Mouse (Mus musculus) forebrain, embryonic 11.5 days (tissue): Measurements from ENCODE around the gene Cbx8. TPM values are rescaled to one million over a fixed set of nuclear protein-coding genes. Genes with fewer than 3 reads are reported as not detected.

Experiments used
- ATAC-seq: fragments of 200-750 bp; cut with Nextera tagmentation; replicated peaks from 2 replicates; pipeline ENCODE4 v1.8.0; 2017; ENCODE audit warnings: moderate TSS enrichment; ENCODE audit not compliant: low FRiP score
- DNase-seq: peaks from one replicate; pipeline ENCODE4 v3.0.0-alpha.2; 2017; ENCODE audit warnings: low spot score
- H3K27ac ChIP-seq: fragments of 300-500 bp; sonication (generic); 2 replicates; pipeline ENCODE4 v1.5.1; 2014; ENCODE audit warnings: low read depth, low read length
- H3K27me3 ChIP-seq: fragments of 300-500 bp; sonication (generic); 2 replicates; pipeline ENCODE4 v1.6.1; 2014; ENCODE audit warnings: mild to moderate bottlenecking, low read length, mixed read lengths; ENCODE audit not compliant: control insufficient read depth, insufficient read depth
- H3K36me3 ChIP-seq: fragments of 300-500 bp; sonication (generic); 2 replicates; pipeline ENCODE4 v1.6.1; 2014; ENCODE audit warnings: mild to moderate bottlenecking, low read length, moderate library complexity, mixed read lengths; ENCODE audit not compliant: control insufficient read depth, insufficient read depth
- H3K4me1 ChIP-seq: fragments of 300-500 bp; sonication (generic); replicated peaks from 2 replicates; pipeline ENCODE4 v1.6.1; 2014; ENCODE audit warnings: low read length, mixed read lengths; ENCODE audit not compliant: control insufficient read depth, insufficient read depth
- H3K4me2 ChIP-seq: fragments of 300-500 bp; sonication (generic); 2 replicates; pipeline ENCODE4 v1.6.1; 2014; ENCODE audit warnings: low read depth, mild to moderate bottlenecking, low read length, moderate library complexity, mixed read lengths; ENCODE audit not compliant: severe bottlenecking
- H3K4me3 ChIP-seq: fragments of 300-500 bp; sonication (generic); 2 replicates; pipeline ENCODE4 v1.5.1; 2014; ENCODE audit warnings: low read depth, low read length
- H3K9ac ChIP-seq: fragments of 300-500 bp; sonication (generic); 2 replicates; pipeline ENCODE4 v1.6.1; 2014; ENCODE audit warnings: low read length
- H3K9me3 ChIP-seq: fragments of 300-500 bp; sonication (generic); 2 replicates; pipeline ENCODE4 v1.6.1; 2016; ENCODE audit warnings: low read length, mixed read lengths; ENCODE audit not compliant: control insufficient read depth
- WGBS: fragments of 180-500 bp; shearing (Covaris S2); extraction: QIAGEN DNeasy Blood & Tissue Kit; methylation state at CpG from one replicate; pipeline ENCODE4 v1.1.7; 2014; 5-methylcytosine and 5-hydroxymethylcytosine counted together
- polyA plus RNA-seq: library from polyadenylated mRNA; unstranded; fragments of >200 nt; fragmentation: Nextera tagmentation; extraction: Ambion mirVana; gene quantifications from 2 replicates; pipeline ENCODE4 v1.2.1, GENCODE M21; 2014

The Cbx8 gene
- polyA plus RNA-seq, 1 experiment from 2014 or later = 11.2 TPM

DNA sequence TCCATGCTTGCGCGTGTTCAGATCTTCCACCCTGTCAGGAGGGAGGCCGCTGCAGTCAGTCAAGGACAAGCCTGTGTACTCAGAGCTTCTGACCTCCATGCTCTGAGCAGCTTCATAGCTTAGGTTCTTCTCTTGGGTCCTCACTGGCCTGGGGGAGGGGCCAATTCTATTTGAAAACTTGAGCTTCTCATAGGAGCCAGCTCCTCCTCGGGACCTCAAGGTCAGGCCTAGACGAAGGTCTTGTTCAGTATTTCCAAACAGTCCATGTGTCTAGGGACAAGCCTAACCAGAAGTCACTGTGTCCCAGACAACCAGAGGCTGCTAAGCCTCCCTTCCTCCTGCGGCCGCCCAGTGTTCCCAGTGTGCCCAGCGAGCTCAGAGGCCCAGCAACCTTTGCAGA, 26.1 kb upstream of the Cbx8 start:
- H3K4me2 ChIP-seq = no peak overlapping the region
- H3K9ac ChIP-seq = no peak overlapping the region
- no peaks in the 10 kb centered on the region for H3K36me3 ChIP-seq
- ATAC-seq (no peak), DNase-seq (no peak)
- no peak overlapping the region for H3K4me3 ChIP-seq
- no peaks in the 10 kb centered on the region for H3K4me1 ChIP-seq
- peaks cover 3% of the 10 kb centered on the region for H3K27me3 ChIP-seq
- no peak overlapping the region for H3K27ac ChIP-seq
- 78% methylated on average over 8 of the region's 8 CpGs for WGBS
- H3K9me3 ChIP-seq = no peaks in the 10 kb centered on the region

DNA sequence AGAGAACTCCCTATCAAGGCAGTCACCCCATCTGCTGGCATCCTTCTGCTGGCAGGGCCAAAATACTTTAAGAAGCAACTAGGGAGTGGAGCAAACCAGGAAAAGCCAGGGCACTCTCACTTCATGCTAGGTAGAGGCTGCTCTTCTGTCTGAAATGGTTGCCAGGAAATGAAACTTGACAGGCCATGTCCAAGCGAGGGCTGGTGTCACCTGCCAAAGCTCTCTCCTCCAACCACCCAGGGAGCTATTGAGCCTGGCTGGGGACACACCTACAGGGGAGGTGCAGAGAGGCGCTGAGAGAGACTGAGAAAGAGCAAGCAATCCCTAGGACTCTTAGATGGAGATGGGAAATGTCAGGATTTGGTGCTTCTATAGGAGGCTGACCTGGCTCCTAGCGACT, 18.5 kb upstream of the Cbx8 start:
- no peak overlapping the region for H3K4me2 ChIP-seq
- no peaks in the 10 kb centered on the region for H3K36me3 ChIP-seq
- peaks cover 60% of the 10 kb centered on the region for H3K27me3 ChIP-seq
- no peaks in the 10 kb centered on the region for H3K9me3 ChIP-seq
- H3K27ac ChIP-seq = no peak overlapping the region
- peaks cover 20% of the 10 kb centered on the region for H3K4me1 ChIP-seq
- no peak overlapping the region for H3K4me3 ChIP-seq
- no peak for ATAC-seq
- H3K9ac ChIP-seq = no peak overlapping the region
- WGBS = 2% methylated on average over 3 of the region's 3 CpGs
- no peak for DNase-seq

DNA sequence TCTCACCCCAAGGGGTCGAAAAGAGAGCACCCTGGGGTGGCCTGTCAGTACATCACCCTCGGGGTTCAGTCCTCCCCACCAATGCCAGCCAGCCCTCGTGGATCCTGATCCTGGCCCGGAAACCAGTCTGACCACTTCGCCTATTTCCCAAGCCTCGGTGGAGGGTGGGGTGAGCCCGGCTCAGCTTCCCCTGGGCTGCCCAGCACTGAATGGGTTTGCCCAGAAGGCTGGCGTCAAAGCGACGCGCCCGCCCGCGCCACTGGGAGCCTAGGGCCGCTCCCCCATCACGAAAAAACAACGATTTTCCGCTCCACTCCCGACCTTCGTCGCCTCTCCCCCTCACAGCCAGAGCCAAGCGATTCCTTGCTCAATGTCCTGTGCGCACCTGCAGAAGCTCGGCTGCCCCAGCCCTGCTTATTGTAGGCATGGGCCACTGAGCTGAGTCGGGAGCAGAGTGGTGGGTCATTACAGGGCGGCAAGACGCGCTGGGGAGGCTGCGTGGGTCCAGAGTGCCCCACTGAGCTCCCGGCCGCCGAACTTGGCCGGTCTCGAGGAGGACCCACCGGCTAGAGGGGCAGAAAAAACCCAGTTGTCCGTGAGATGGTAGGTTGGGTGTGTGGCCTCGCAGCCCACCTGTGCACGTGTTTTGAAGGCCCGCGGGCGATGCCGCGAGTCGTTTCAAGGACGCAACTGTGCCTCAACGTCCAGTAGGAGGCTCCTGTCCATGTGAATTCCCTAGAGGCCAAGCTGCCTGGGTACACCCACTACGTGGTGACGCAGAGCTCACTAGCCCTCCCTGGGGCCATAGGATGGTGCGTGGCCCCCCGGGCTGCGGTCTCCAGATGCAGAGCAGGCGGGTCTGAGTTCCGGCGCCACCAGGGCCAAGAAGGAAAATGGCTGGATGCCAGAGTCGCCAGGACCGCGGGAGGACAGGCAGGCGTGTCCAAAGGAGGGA, 17.5 kb upstream of the Cbx8 start:
- no peak for ATAC-seq
- no peaks in the 10 kb centered on the region for H3K9me3 ChIP-seq
- peak overlapping the region; percentile 31; the same call in 1 of the 2 replicates for H3K4me2 ChIP-seq
- no peak overlapping the region for H3K27ac ChIP-seq
- peaks cover 66% of the 10 kb centered on the region for H3K27me3 ChIP-seq
- H3K9ac ChIP-seq = no peak overlapping the region
- WGBS = 3% methylated on average over 58 of the region's 58 CpGs
- peak; percentile 67 for DNase-seq
- H3K36me3 ChIP-seq = no peaks in the 10 kb centered on the region
- peaks cover 26% of the 10 kb centered on the region for H3K4me1 ChIP-seq
- peak overlapping the region; percentile 15 for H3K4me3 ChIP-seq

DNA sequence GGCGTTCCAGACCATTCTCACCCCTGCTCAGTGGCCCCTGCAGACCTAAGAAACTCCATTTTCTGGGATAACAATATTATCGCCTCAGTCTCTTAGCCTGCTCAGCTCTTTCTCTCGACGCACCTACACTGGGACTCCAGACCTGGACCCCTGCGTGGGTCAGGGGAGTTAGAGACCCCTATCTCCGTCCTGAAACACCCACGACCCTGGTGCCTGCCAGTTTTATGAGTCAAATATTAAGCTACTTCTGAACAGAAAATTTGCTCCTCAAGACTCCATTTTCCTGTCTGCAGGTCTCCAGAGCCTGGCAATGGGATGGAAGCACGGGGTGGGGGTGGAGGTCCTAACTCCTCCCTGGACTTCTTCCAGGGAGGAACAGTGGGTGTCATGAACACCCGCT, 16.5 kb upstream of the Cbx8 start:
- Histone ChIP-seq H3K9me3 (no peaks in the 10 kb centered on the region), H3K27ac (no peak overlapping the region), H3K4me1 (peaks cover 35% of the 10 kb centered on the region), H3K36me3 (no peaks in the 10 kb centered on the region), H3K4me2 (peak overlapping the region; percentile 98), H3K9ac (peak overlapping the region; percentile 98), H3K27me3 (peaks cover 73% of the 10 kb centered on the region), H3K4me3 (peak overlapping the region; percentile 52)
- no peak for ATAC-seq
- 2% methylated on average over 9 of the region's 9 CpGs for WGBS
- peak; percentile 59 for DNase-seq

DNA sequence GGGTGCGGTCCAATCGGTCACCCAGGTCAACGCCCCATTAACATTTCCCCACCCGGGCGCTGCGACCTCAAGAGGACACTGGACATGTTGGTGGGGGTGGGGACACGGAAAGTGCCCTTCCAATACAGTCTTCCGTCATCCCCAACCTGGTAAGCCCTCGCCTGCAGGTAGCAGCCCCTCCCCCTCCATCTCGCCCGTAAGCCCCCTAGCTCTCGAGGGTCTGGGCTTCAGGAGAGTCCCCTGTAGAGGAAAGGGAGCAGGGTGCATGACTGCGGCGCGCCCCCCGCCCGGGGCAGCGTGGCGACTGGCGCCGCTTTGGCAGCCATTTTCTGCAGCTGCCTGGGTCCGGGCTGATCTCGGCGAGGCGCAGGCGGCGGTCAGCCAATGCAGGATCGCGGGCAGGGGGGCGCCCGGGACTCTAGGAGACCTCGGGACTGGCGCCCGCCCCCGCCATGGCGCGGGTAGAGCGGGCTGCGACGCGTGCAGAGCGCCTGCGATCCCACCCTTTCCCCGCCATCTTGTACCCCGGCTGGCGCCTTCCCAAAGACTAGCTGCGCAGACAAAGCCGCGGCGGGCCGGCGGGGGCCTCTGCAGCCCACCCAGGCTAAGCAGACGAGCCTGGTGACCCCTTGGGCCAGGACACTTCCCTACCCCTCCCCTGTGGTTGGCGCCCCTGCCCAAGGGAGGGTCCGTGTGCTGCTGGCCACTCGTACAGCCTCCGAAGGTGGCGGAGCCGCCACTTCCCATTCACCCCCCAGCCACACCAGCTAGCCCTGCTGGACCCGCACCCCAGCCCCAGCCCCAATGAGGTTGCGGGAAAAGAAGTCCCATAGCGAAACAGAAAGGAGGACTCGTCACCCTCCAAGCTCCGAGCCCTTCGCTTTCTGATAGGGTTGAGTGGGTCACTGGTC, 15.8 kb upstream of the Cbx8 start:
- H3K27me3 ChIP-seq = peaks cover 77% of the 10 kb centered on the region
- H3K9me3 ChIP-seq = no peaks in the 10 kb centered on the region
- DNase-seq (peak; percentile 85), ATAC-seq (peak; percentile 12)
- H3K27ac ChIP-seq = no peak overlapping the region
- H3K4me1 ChIP-seq = peaks cover 36% of the 10 kb centered on the region
- H3K9ac ChIP-seq = peak overlapping the region; percentile 98
- no peaks in the 10 kb centered on the region for H3K36me3 ChIP-seq
- H3K4me2 ChIP-seq = peak overlapping the region; percentile 98
- 1% methylated on average over 57 of the region's 65 CpGs for WGBS
- peak overlapping the region; percentile 52 for H3K4me3 ChIP-seq

DNA sequence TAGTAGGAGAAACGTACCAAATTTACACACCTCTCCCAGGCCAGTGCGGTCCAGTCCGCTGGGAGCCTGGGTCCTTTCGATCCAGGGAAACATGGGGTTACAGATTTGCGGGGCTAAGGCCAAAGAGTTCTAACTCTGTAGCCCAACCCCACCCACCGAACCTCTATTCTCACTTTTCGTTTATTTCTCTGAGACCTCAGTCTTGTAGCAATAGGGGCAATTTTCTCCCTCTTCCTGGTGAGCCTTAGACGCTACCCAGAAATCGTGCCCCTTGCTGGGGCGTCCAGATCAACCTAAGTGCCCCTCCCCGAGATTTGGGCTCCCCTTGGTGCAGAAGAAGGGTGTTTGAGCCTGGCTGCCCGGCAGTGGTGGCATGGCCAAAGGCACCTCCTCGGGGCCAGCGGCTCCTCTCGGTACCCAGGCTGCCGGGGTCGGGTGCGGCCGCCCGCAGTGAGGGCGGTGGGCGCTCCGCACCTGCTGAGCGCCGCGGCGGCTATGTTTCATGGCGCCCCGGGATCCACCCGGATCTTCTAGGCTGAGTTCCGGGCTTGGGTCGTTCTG, 14.9 kb upstream of the Cbx8 start:
- no peaks in the 10 kb centered on the region for H3K36me3 ChIP-seq
- peak overlapping the region; percentile 98 for H3K4me2 ChIP-seq
- H3K27ac ChIP-seq = no peak overlapping the region
- H3K9me3 ChIP-seq = no peaks in the 10 kb centered on the region
- 2% methylated on average over 32 of the region's 32 CpGs for WGBS
- H3K27me3 ChIP-seq = peaks cover 85% of the 10 kb centered on the region
- H3K9ac ChIP-seq = peak overlapping the region; percentile 98
- peak overlapping the region; percentile 52 for H3K4me3 ChIP-seq
- ATAC-seq (no peak), DNase-seq (peak; percentile 58)
- peaks cover 36% of the 10 kb centered on the region for H3K4me1 ChIP-seq

DNA sequence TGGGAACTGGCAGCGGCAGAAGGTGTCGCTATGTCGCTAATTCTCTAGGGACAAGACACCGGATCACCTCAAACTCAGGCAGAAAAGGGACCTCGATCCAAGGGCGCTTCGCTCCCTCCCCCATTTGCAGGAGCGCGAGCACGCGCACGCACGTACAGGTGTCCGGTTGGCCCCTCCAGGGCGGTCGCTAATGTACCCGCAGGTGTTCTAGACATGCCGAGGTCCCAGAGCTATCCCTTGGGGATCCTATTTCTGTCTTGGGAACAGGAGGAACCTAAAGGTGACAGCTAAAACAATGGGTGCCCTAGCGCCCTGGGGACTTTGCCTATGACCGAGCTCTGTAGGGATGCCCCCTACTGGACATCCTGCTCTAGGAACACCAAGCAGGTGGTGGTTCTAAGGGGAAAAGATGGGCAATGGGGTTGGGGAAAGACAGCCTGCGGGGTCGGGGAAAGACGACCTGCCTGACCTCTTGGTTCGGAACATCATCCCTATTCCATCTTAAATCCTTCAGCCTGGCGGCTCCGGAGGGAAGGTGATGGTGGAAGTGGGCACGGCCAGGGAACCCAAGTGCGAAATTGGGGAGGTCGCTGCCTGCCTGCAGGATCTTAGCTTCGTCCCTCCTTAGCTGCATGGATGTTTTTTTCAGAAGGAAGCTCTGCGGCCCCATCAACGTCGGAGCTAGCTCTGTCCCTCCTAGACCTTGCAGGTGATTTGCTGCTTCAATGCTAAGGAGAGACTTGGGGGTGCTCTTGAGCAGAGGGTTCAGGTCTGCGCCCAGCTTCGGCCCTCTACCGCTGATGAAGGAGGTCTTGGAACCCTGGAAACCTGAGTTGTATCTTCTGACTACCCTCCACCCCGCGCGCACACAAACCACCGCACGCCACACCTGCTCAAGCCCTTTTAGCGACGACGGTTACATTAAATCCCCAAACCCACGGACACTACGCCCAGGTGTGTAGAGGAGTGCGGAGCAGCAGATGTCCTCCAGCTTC, 13.9 kb upstream of the Cbx8 start:
- DNase-seq (peak; percentile 66), ATAC-seq (no peak)
- peaks cover 36% of the 10 kb centered on the region for H3K4me1 ChIP-seq

More for the DNA sequence above, 13.9 kb upstream of the Cbx8 start:
- Histone ChIP-seq H3K4me3 (peak overlapping the region; percentile 29), H3K9ac (peak overlapping the region; percentile 45; the same call in 1 of the 2 replicates), H3K36me3 (no peaks in the 10 kb centered on the region), H3K27me3 (peaks cover 85% of the 10 kb centered on the region), H3K4me2 (peak overlapping the region; percentile 59), H3K27ac (no peak overlapping the region), H3K9me3 (no peaks in the 10 kb centered on the region)
- 2% methylated on average over 47 of the region's 47 CpGs for WGBS
